Mouse (Mus musculus): ENCODE results near the gene Dip2b.

GRCm38 (mm10) chr15:100101206-100101605 is 62.7 kb downstream of the Dip2b start:
- TF ChIP-seq POLR2A (IDR thresholded peaks at IDR 0.05; ENCODE audit: low read depth, low read length) (no peak), CTCF (conservative IDR thresholded peaks at IDR 0.05; ENCODE audit: insufficient read depth, insufficient read length, low read depth, low read length) (no peak)
